ENCODE assay signal across 8 mouse cellular contexts in the genomic region with DNA sequence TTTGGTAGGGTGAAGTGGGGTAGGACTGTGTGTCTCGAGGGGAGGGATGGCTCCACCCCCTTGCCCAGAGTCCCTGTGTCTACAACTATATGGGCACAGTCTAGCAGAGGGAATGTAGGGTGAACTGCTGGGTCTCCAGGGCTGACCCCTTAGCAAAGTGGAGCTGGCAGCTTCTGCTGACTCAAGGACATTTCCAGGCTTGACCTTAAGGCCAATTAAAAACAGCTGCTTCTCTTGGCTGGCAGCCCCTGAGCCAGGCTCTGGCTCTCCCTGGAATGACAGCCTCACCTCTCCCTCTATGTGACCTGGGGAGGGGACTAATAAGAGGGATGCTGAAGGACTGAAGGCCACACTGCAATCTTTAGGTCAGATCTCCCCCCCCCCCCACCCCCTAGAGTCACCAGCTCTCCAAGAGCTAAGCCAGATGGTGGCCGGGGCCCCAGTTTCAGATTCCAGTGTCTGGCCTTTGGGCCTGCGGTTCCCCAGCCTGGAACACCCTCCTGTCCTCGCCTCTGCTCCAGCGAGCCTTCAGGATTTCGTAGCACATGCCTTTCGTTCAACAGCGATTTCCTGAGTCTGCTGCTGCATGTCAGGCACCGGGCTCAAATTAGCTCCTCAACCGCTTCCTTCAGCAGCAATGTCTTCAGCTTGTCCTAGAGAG. TPM values are rescaled to one million over a fixed set of nuclear protein-coding genes. Genes with fewer than 3 reads are reported as not detected.
DNase-seq lines count a peak whose midpoint lies in the region; ATAC-seq and TF ChIP-seq lines count a peak whose summit lies in the region.
"Had no signal": no experiment of that assay in that cellular context is flagged by ENCODE, and none has a peak within 500 bp of the region (broad histone marks: within the 10 kb centered on the region; RNA-seq: fewer than 3 reads in every experiment).

No protein-coding gene starts in this region.

- ATAC-seq in embryonic facial prominence, embryonic 14.5 days (ENCODE audit: low read depth), result peak; percentile 51
- ATAC-seq in heart, embryonic 15.5 days (replicated peaks; ENCODE audit: insufficient number of reproducible peaks, insufficient read depth, low FRiP score, low read depth), result peak; percentile 59
- no peak for ATAC-seq in midbrain, embryonic 14.5 days (ENCODE audit: low FRiP score, low TSS enrichment)

- TF ChIP-seq CTCF in brain, embryonic 14.5 days (IDR thresholded peaks at IDR 0.05; ENCODE audit: borderline replicate concordance, extremely low read depth, insufficient read depth, insufficient read length), result no peak

- H3K27me3 ChIP-seq in embryonic facial prominence, embryonic 14.5 days (replicated peaks; ENCODE audit: control insufficient read depth, insufficient read depth, low read length), result no peaks in the 10 kb centered on the region
- no peaks in the 10 kb centered on the region for H3K27me3 ChIP-seq in heart, embryonic 15.5 days
- H3K27me3 ChIP-seq in midbrain, embryonic 14.5 days (ENCODE audit: control insufficient read depth, insufficient read depth, low read length), result no peaks in the 10 kb centered on the region

- no peak overlapping the region for H3K9ac ChIP-seq in embryonic facial prominence, embryonic 14.5 days (ENCODE audit: low read depth, low read length)
- H3K9ac ChIP-seq in heart, embryonic 15.5 days, result 0 out of 2 replicates have a peak overlapping the region, but pooled peaks have one; percentile 36
- H3K9ac ChIP-seq in midbrain, embryonic 14.5 days (replicated peaks; ENCODE audit: low read length), result 0 out of 2 replicates have a peak overlapping the region, but pooled peaks have one; percentile 27

- H3K9me3 ChIP-seq in embryonic facial prominence, embryonic 14.5 days (ENCODE audit: control insufficient read depth, low read length), result no peaks in the 10 kb centered on the region
- no peaks in the 10 kb centered on the region for H3K9me3 ChIP-seq in heart, embryonic 15.5 days (replicated peaks)
- H3K9me3 ChIP-seq in midbrain, embryonic 14.5 days (ENCODE audit: control insufficient read depth, low read length), result no peaks in the 10 kb centered on the region

- peaks cover 41% of the 10 kb centered on the region for H3K4me1 ChIP-seq in embryonic facial prominence, embryonic 14.5 days (ENCODE audit: control insufficient read depth, insufficient read depth, low read length)
- peaks cover 48% of the 10 kb centered on the region for H3K4me1 ChIP-seq in heart, embryonic 15.5 days (replicated peaks)
- H3K4me1 ChIP-seq in midbrain, embryonic 14.5 days (ENCODE audit: control insufficient read depth, insufficient read depth, low read length), result peaks cover 21% of the 10 kb centered on the region

- no peak overlapping the region for H3K4me3 ChIP-seq in embryonic facial prominence, embryonic 14.5 days (ENCODE audit: low read depth, low read length)
- H3K4me3 ChIP-seq in heart, embryonic 15.5 days, result no peak overlapping the region
- no peak overlapping the region for H3K4me3 ChIP-seq in midbrain, embryonic 14.5 days (replicated peaks; ENCODE audit: low read depth, low read length)

- 12% methylated on average over 10 of the region's 10 CpGs for WGBS in embryonic facial prominence, embryonic 14.5 days
- WGBS in heart, embryonic 15.5 days, result 10% methylated on average over 10 of the region's 10 CpGs
- WGBS in midbrain, embryonic 14.5 days, result 23% methylated on average over 10 of the region's 10 CpGs

- no peak overlapping the region for H3K4me2 ChIP-seq in embryonic facial prominence, embryonic 14.5 days (ENCODE audit: low read depth, low read length)
- H3K4me2 ChIP-seq in heart, embryonic 15.5 days, result peak overlapping the region; percentile 2; the same call in 1 of the 2 replicates
- no peak overlapping the region for H3K4me2 ChIP-seq in midbrain, embryonic 14.5 days (ENCODE audit: low read length)

- H3K27ac ChIP-seq in embryonic facial prominence, embryonic 14.5 days (replicated peaks; ENCODE audit: low read depth, low read length), result peak overlapping the region; percentile 72
- H3K27ac ChIP-seq in heart, embryonic 15.5 days, result peak overlapping the region; percentile 58
- peak overlapping the region; percentile 14; the same call in 1 of the 2 replicates for H3K27ac ChIP-seq in midbrain, embryonic 14.5 days (replicated peaks; ENCODE audit: low read depth, low read length)
- H3K27ac ChIP-seq: macrophage had no signal

- H3K36me3 ChIP-seq in embryonic facial prominence, embryonic 14.5 days (ENCODE audit: control insufficient read depth, insufficient read depth, low read length), result peaks cover 9% of the 10 kb centered on the region; the same call in 1 of the 2 replicates
- H3K36me3 ChIP-seq in heart, embryonic 15.5 days, result no peaks in the 10 kb centered on the region
- H3K36me3 ChIP-seq in midbrain, embryonic 14.5 days (ENCODE audit: control insufficient read depth, insufficient read depth, low read length), result no peaks in the 10 kb centered on the region

- no peak for TF ChIP-seq POLR2A in brain, embryonic 14.5 days (IDR thresholded peaks at IDR 0.05; ENCODE audit: borderline replicate concordance, extremely low read depth, insufficient read depth, insufficient read length, poor library complexity, severe bottlenecking)

- DNase-seq in brain, embryonic 14.5 days (ENCODE audit: low read depth), result peak; percentile 37
- DNase-seq in embryonic facial prominence, embryonic 14.5 days (ENCODE audit: low spot score), result peak; percentile 74
- DNase-seq in kidney, postnatal 10 days, result peak; percentile 78
- peak; percentile 39 for DNase-seq in midbrain, embryonic 14.5 days
- no peak for DNase-seq in cerebellum, adult 18-20 months
- no peak for DNase-seq in layer of hippocampus, adult 8-10 months (ENCODE audit: low spot score in 2 of 2)

RNA-seq across cellular contexts. Expression of a gene that starts 20.7 kb away (rescaled TPM):
- 12.5 and 17.3 TPM in 2 replicates for polyA plus RNA-seq in brain, embryonic 14.5 days (2012; rRNA removed)
- 23.9 and 27.3 TPM in 2 replicates for polyA plus RNA-seq in embryonic facial prominence, embryonic 14.5 days (2014; fragmentation: Nextera tagmentation; extraction: Ambion mirVana)
- polyA plus RNA-seq in heart, embryonic 15.5 days (2015; fragmentation: Nextera tagmentation; extraction: Ambion mirVana), result 8.0 and 11.7 TPM in 2 replicates
- polyA plus RNA-seq in midbrain, embryonic 14.5 days (2014; fragmentation: Nextera tagmentation; extraction: Ambion mirVana), result 1.9 and 3.8 TPM in 2 replicates
- total RNA-seq in layer of hippocampus, adult 8-10 months (2022), result 10 to 100 TPM in 2 of 4 experiments, 1 to 10 TPM in 2; 5.0 to 19.1 (median 9.9) TPM
- polyA plus RNA-seq: macrophage had no signal

Comparison
In these comparisons a context has a peak if more than half of its experiments do, and no peak if none do; other contexts are left out.
1. DNase-seq: peak in brain, embryonic 14.5 days (single experiment), embryonic facial prominence, embryonic 14.5 days (single experiment), kidney, postnatal 10 days (single experiment) and midbrain, embryonic 14.5 days (single experiment); none in cerebellum, adult 18-20 months (0 of 2) and layer of hippocampus, adult 8-10 months (0 of 2).
2. H3K27ac ChIP-seq: peak in every context shown above with its lines; median percentile 72 in embryonic facial prominence, embryonic 14.5 days; 58 in heart, embryonic 15.5 days; 14 in midbrain, embryonic 14.5 days.